Mouse (Mus musculus): ENCODE measurements around the gene Macf1. TPM values are rescaled to one million over a fixed set of nuclear protein-coding genes. Genes with fewer than 3 reads are reported as not detected.
A peak's percentile ranks its signal among the peaks of the same experiment; 100 is the strongest.

The Macf1 gene
- polyA plus RNA-seq, 1 experiment from 2014 or later, result 82.9 TPM

GRCm38 (mm10) chr4:123616501-123616900 lies 67.7 kb downstream of the Macf1 start:
- Histone ChIP-seq H3K27me3 (replicated peaks; ENCODE audit: control insufficient read depth, insufficient read depth, low read length) (no peaks in the 10 kb centered on the region), H3K4me3 (replicated peaks; ENCODE audit: low read length) (no peak overlapping the region), H3K27ac (ENCODE audit: low read length) (peak overlapping the region; percentile 24; the same call in 1 of the 2 replicates), H3K36me3 (ENCODE audit: control insufficient read depth, insufficient read depth) (no peaks in the 10 kb centered on the region), H3K4me2 (ENCODE audit: low read length) (no peak overlapping the region), H3K9me3 (ENCODE audit: control insufficient read depth, low read length) (no peaks in the 10 kb centered on the region), H3K4me1 (replicated peaks; ENCODE audit: control insufficient read depth, insufficient read depth, low read length) (peaks cover 15% of the 10 kb centered on the region; the same call in 1 of the 2 replicates), H3K9ac (replicated peaks; ENCODE audit: low read depth, low read length) (no peak overlapping the region)
- ATAC-seq, result no peak

- Histone ChIP-seq H3K9me3 (ENCODE audit: control insufficient read depth, low read length) (no peaks in the 10 kb centered on the region), H3K27me3 (replicated peaks; ENCODE audit: control insufficient read depth, insufficient read depth, low read length) (no peaks in the 10 kb centered on the region), H3K4me1 (replicated peaks; ENCODE audit: control insufficient read depth, insufficient read depth, low read length) (peaks cover 15% of the 10 kb centered on the region; the same call in 1 of the 2 replicates), H3K36me3 (ENCODE audit: control insufficient read depth, insufficient read depth) (no peaks in the 10 kb centered on the region), H3K9ac (replicated peaks; ENCODE audit: low read depth, low read length) (no peak overlapping the region), H3K4me3 (replicated peaks; ENCODE audit: low read length) (no peak overlapping the region), H3K4me2 (ENCODE audit: low read length) (no peak overlapping the region), H3K27ac (ENCODE audit: low read length) (no peak overlapping the region)
- no peak for ATAC-seq
- WGBS, result 55% methylated on average over 7 of the region's 7 CpGs
These were observed 70.7 kb downstream of the Macf1 start for GRCm38 (mm10) chr4:123613309-123613947.

- Histone ChIP-seq H3K27me3 (replicated peaks; ENCODE audit: control insufficient read depth, insufficient read depth, low read length) (no peaks in the 10 kb centered on the region), H3K4me2 (ENCODE audit: low read length) (no peak overlapping the region), H3K36me3 (ENCODE audit: control insufficient read depth, insufficient read depth) (no peaks in the 10 kb centered on the region), H3K9ac (replicated peaks; ENCODE audit: low read depth, low read length) (no peak overlapping the region), H3K4me1 (replicated peaks; ENCODE audit: control insufficient read depth, insufficient read depth, low read length) (peaks cover 13% of the 10 kb centered on the region; the same call in 1 of the 2 replicates), H3K4me3 (replicated peaks; ENCODE audit: low read length) (no peak overlapping the region), H3K27ac (ENCODE audit: low read length) (no peak overlapping the region), H3K9me3 (ENCODE audit: control insufficient read depth, low read length) (peaks cover 4% of the 10 kb centered on the region; the same call in 1 of the 2 replicates)
- 100% methylated on average over 1 of the region's 1 CpGs for WGBS
- ATAC-seq, result no peak
These were observed 72.2 kb downstream of the Macf1 start for GRCm38 (mm10) chr4:123611940-123612339.

- H3K27me3 ChIP-seq (replicated peaks; ENCODE audit: control insufficient read depth, insufficient read depth, low read length), result no peaks in the 10 kb centered on the region
- 91% methylated on average over 1 of the region's 2 CpGs for WGBS
- no peak overlapping the region for H3K27ac ChIP-seq (ENCODE audit: low read length)
- no peak for ATAC-seq
- no peaks in the 10 kb centered on the region for H3K36me3 ChIP-seq (ENCODE audit: control insufficient read depth, insufficient read depth)
- H3K4me1 ChIP-seq (replicated peaks; ENCODE audit: control insufficient read depth, insufficient read depth, low read length), result peaks cover 11% of the 10 kb centered on the region; the same call in 1 of the 2 replicates
- no peak overlapping the region for H3K9ac ChIP-seq (replicated peaks; ENCODE audit: low read depth, low read length)
- H3K4me2 ChIP-seq (ENCODE audit: low read length), result no peak overlapping the region
- peaks cover 4% of the 10 kb centered on the region; the same call in 1 of the 2 replicates for H3K9me3 ChIP-seq (ENCODE audit: control insufficient read depth, low read length)
- no peak overlapping the region for H3K4me3 ChIP-seq (replicated peaks; ENCODE audit: low read length)
These were observed 72.9 kb downstream of the Macf1 start for GRCm38 (mm10) chr4:123611241-123611640.

- Histone ChIP-seq H3K9me3 (ENCODE audit: control insufficient read depth, low read length) (peaks cover 4% of the 10 kb centered on the region; the same call in 1 of the 2 replicates), H3K27ac (ENCODE audit: low read length) (no peak overlapping the region), H3K27me3 (replicated peaks; ENCODE audit: control insufficient read depth, insufficient read depth, low read length) (no peaks in the 10 kb centered on the region), H3K4me1 (replicated peaks; ENCODE audit: control insufficient read depth, insufficient read depth, low read length) (peaks cover 5% of the 10 kb centered on the region), H3K4me2 (ENCODE audit: low read length) (no peak overlapping the region), H3K36me3 (ENCODE audit: control insufficient read depth, insufficient read depth) (no peaks in the 10 kb centered on the region), H3K9ac (replicated peaks; ENCODE audit: low read depth, low read length) (no peak overlapping the region), H3K4me3 (replicated peaks; ENCODE audit: low read length) (no peak overlapping the region)
- ATAC-seq, result no peak
- WGBS, result 92% methylated on average over 1 of the region's 1 CpGs
These were observed 77.0 kb downstream of the Macf1 start for GRCm38 (mm10) chr4:123607174-123607573.

GRCm38 (mm10) chr4:123605948-123606347 lies 78.2 kb downstream of the Macf1 start:
- 35% methylated on average over 5 of the region's 5 CpGs for WGBS
- H3K9me3 ChIP-seq (ENCODE audit: control insufficient read depth, low read length), result peaks cover 4% of the 10 kb centered on the region; the same call in 1 of the 2 replicates
- H3K36me3 ChIP-seq (ENCODE audit: control insufficient read depth, insufficient read depth), result no peaks in the 10 kb centered on the region
- H3K27me3 ChIP-seq (replicated peaks; ENCODE audit: control insufficient read depth, insufficient read depth, low read length), result no peaks in the 10 kb centered on the region
- H3K4me1 ChIP-seq (replicated peaks; ENCODE audit: control insufficient read depth, insufficient read depth, low read length), result peaks cover 5% of the 10 kb centered on the region
- no peak overlapping the region for H3K9ac ChIP-seq (replicated peaks; ENCODE audit: low read depth, low read length)
- H3K4me2 ChIP-seq (ENCODE audit: low read length), result no peak overlapping the region
- ATAC-seq, result no peak
- no peak overlapping the region for H3K27ac ChIP-seq (ENCODE audit: low read length)
- H3K4me3 ChIP-seq (replicated peaks; ENCODE audit: low read length), result no peak overlapping the region

GRCm38 (mm10) chr4:123605309-123605708 lies 78.9 kb downstream of the Macf1 start:
- H3K9me3 ChIP-seq (ENCODE audit: control insufficient read depth, low read length), result peaks cover 4% of the 10 kb centered on the region; the same call in 1 of the 2 replicates
- H3K27ac ChIP-seq (ENCODE audit: low read length), result no peak overlapping the region
- H3K36me3 ChIP-seq (ENCODE audit: control insufficient read depth, insufficient read depth), result no peaks in the 10 kb centered on the region
- no peak overlapping the region for H3K4me3 ChIP-seq (replicated peaks; ENCODE audit: low read length)
- ATAC-seq, result no peak
- no peak overlapping the region for H3K9ac ChIP-seq (replicated peaks; ENCODE audit: low read depth, low read length)
- peaks cover 5% of the 10 kb centered on the region for H3K4me1 ChIP-seq (replicated peaks; ENCODE audit: control insufficient read depth, insufficient read depth, low read length)
- H3K4me2 ChIP-seq (ENCODE audit: low read length), result no peak overlapping the region
- H3K27me3 ChIP-seq (replicated peaks; ENCODE audit: control insufficient read depth, insufficient read depth, low read length), result no peaks in the 10 kb centered on the region
- WGBS, result 47% methylated on average over 1 of the region's 1 CpGs

- 78% methylated on average over 2 of the region's 2 CpGs for WGBS
- H3K4me3 ChIP-seq (replicated peaks; ENCODE audit: low read length), result no peak overlapping the region
- H3K9ac ChIP-seq (replicated peaks; ENCODE audit: low read depth, low read length), result no peak overlapping the region
- no peaks in the 10 kb centered on the region for H3K36me3 ChIP-seq (ENCODE audit: control insufficient read depth, insufficient read depth)
- no peak overlapping the region for H3K4me2 ChIP-seq (ENCODE audit: low read length)
- no peaks in the 10 kb centered on the region for H3K27me3 ChIP-seq (replicated peaks; ENCODE audit: control insufficient read depth, insufficient read depth, low read length)
- H3K4me1 ChIP-seq (replicated peaks; ENCODE audit: control insufficient read depth, insufficient read depth, low read length), result peaks cover 5% of the 10 kb centered on the region
- no peak overlapping the region for H3K27ac ChIP-seq (ENCODE audit: low read length)
- no peak for ATAC-seq
- H3K9me3 ChIP-seq (ENCODE audit: control insufficient read depth, low read length), result peaks cover 4% of the 10 kb centered on the region; the same call in 1 of the 2 replicates
These were observed 81.4 kb downstream of the Macf1 start for GRCm38 (mm10) chr4:123602700-123603261.

GRCm38 (mm10) chr4:123601036-123601435 lies 83.1 kb downstream of the Macf1 start:
- Histone ChIP-seq H3K4me3 (replicated peaks; ENCODE audit: low read length) (no peak overlapping the region), H3K4me2 (ENCODE audit: low read length) (no peak overlapping the region), H3K4me1 (replicated peaks; ENCODE audit: control insufficient read depth, insufficient read depth, low read length) (peaks cover 3% of the 10 kb centered on the region), H3K9ac (replicated peaks; ENCODE audit: low read depth, low read length) (no peak overlapping the region), H3K36me3 (ENCODE audit: control insufficient read depth, insufficient read depth) (no peaks in the 10 kb centered on the region), H3K9me3 (ENCODE audit: control insufficient read depth, low read length) (no peaks in the 10 kb centered on the region), H3K27me3 (replicated peaks; ENCODE audit: control insufficient read depth, insufficient read depth, low read length) (no peaks in the 10 kb centered on the region), H3K27ac (ENCODE audit: low read length) (no peak overlapping the region)
- ATAC-seq, result no peak
- 82% methylated on average over 1 of the region's 1 CpGs for WGBS

Data from forebrain, embryonic 16.5 days (tissue).